Mouse (Mus musculus): ENCODE measurements around the gene Gapvd1. TPM values are rescaled to one million over a fixed set of nuclear protein-coding genes. Genes with fewer than 3 reads are reported as not detected.

Gapvd1 gene
- total RNA-seq, 2 experiments from 2014 or later = 45.7 to 48.1 TPM

GRCm38 (mm10) chr2:34727045-34727728 is 27.8 kb downstream of the Gapvd1 start:
- intact Hi-C loops (cut with DNase I) = no loop called here
- peak in 1 of 2 experiments; percentile 6 for DNase-seq

- DNase-seq = no peak
- intact Hi-C loops (cut with DNase I) = no loop called here
These were observed 29.8 kb downstream of the Gapvd1 start for GRCm38 (mm10) chr2:34725269-34725668.

GRCm38 (mm10) chr2:34718196-34718595 is 36.8 kb downstream of the Gapvd1 start:
- DNase-seq = no peak
- intact Hi-C loops (cut with DNase I) = no loop called here

DNA sequence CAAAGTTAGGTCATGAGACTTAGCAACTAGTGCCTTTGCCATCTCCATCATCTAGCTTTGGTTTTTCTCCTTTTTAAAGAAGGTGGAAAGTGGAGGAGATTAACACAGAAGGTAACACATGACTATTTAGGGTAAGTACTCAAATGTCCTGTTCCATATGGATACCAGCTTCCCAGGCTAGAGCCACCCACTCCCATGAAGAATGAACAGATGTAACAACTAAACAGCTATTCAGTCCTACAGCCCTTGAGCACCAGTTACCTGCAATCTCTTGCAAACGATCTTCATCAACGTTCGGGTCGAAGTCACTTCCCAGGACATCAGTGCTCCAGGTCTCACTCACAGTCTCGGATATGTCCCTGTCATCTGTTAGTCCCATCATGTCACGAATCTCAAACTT is 43.1 kb downstream of the Gapvd1 start:
- intact Hi-C loops (cut with DNase I) = no loop called here
- DNase-seq = no peak

- no peak for DNase-seq
- intact Hi-C loops (cut with DNase I) = no loop called here
These were observed 46.4 kb downstream of the Gapvd1 start for GRCm38 (mm10) chr2:34708675-34709074.

- DNase-seq = no peak
- intact Hi-C loops (cut with DNase I) = no loop called here
These were observed 58.4 kb downstream of the Gapvd1 start for GRCm38 (mm10) chr2:34696592-34696991.

DNA sequence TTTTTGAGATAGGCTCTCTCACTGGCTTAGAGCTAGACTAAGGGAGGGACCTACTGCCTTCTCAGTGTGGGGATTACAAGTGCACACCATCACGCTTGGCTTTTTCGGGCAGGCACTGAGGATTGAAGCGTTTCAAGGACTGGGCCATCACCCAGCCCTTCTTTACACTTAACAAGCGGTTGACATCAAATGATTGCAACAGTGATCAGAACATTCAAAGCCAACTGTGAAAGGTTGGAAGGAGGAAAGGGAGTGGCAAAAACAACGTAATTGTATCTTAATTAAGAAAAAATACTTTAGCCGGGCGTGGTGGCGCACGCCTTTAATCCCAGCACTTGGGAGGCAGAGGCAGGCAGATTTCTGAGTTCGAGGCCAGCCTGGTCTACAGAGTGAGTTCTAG is 62.2 kb downstream of the Gapvd1 start:
- intact Hi-C loops (cut with DNase I) = no loop called here
- DNase-seq = no peak

- intact Hi-C loops (cut with DNase I) = no loop called here
- DNase-seq = no peak
These were observed 70.8 kb downstream of the Gapvd1 start for GRCm38 (mm10) chr2:34684076-34684870.

GRCm38 (mm10) chr2:34677976-34678375 is 77.1 kb downstream of the Gapvd1 start:
- DNase-seq = no peak
- intact Hi-C loops (cut with DNase I) = loop anchor here (10.0 kb wide), 1 partner anchor 437 kb away; no protein-coding TSS in a partner anchor

DNA sequence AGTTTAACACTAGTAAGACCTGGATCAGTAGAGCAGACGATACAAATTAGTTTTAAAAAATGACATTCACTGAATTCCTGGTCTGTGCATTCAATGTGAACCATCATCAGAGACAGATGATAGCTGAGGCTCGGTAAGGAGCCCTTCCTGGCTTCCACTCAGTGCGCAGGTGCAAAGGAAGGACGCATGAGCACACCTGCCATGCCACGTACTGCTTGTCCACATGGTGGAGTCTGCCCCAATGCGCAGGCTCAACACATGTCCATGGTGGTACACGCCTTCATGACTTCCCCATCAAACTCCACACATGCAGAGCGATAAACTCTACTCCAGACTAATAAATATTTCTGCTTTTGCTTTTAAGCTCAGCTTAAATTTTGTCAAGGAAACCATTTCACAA is 78.0 kb downstream of the Gapvd1 start:
- intact Hi-C loops (cut with DNase I) = loop anchor here (10.0 kb wide), 1 partner anchor 438 kb away; no protein-coding TSS in a partner anchor
- no peak for DNase-seq

DNA sequence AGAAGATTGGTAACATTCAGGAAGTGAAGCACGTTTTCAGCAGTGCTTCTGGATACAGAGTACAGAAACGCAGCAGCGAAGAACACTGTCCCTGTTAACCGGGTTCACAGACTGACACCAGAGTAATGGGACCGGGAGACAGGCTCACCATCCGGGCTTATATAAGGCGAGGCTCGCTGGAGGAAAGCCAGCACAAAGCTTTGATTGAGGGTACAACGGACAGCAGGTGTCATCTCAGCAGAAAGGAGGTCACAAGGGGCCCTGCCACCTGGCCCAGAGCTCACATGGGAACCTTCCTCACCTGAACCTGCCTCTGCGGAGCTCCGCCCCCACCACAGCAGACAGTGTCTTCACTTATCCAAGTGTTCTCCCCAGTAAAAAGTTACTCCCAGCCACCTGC is 81.2 kb downstream of the Gapvd1 start:
- intact Hi-C loops (cut with DNase I) = loop anchor here (5.0 to 10.0 kb wide), 2 partner anchors 298 to 441 kb away; no protein-coding TSS in a partner anchor
- DNase-seq = no peak

DNA sequence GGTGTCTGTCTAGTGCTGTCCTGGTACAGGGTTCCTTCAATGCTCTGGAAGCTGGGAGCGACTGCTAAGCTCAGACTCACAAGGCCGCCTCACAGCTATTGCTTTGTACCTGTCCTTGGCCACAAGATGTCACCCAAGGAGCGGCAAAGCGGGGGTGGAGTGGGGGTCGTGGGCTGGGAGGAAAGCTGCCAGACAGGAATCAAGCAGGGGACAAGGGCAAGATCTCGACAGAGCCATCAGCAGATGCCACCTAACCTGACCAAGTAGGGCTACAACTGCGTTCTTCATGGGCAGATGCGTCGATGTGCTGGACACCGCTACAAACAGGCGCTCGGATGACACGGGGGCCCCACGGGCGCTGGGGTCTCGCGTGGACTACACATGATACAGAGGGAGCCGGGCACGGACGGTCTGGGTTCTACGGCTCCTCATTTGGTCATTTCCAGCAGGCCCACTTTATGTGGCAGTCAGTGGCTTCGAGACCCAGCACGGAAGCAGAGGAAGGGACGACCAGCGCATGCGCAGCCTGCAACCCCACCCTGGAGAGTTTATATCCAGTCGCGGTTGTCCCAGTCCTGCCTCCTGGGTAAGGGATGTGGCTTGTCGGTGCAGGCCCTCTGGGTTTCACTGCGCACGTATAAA is 83.5 kb downstream of the Gapvd1 start:
- intact Hi-C loops (cut with DNase I) = loop anchor here (5.0 to 10.0 kb wide), 2 partner anchors 301 to 443 kb away; no protein-coding TSS in a partner anchor
- DNase-seq = peak; percentile 48 to 60

DNA sequence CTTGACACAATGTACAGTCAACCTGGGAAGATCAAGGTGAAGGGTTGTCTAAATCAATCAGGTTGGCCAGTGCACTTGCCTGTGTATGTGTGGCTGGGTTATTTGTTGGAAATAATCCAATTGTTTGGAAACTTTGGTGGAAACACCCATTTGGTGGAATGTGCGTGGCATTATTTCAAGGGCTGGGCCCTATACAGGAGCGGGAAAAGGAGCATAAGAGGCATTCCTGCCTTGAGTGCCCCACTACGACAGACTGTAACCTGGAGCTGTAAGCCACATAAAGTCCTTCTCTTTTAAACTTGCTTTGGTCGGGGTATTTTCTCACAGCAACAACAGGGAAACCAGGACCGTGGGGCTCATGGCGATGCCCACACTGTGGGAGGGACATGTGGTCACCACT is 84.6 kb downstream of the Gapvd1 start:
- DNase-seq = no peak
- intact Hi-C loops (cut with DNase I) = loop anchor here (5.0 to 10.0 kb wide), 2 partner anchors 302 to 444 kb away; no protein-coding TSS in a partner anchor

GRCm38 (mm10) chr2:34669203-34669746 is 85.8 kb downstream of the Gapvd1 start:
- DNase-seq = peak; percentile 31 to 42
- intact Hi-C loops (cut with DNase I) = no loop called here

- intact Hi-C loops (cut with DNase I) = no loop called here
- DNase-seq = no peak
These were observed 86.4 kb downstream of the Gapvd1 start for GRCm38 (mm10) chr2:34668440-34669191.

GRCm38 (mm10) chr2:34667820-34668219 is 87.2 kb downstream of the Gapvd1 start:
- intact Hi-C loops (cut with DNase I) = no loop called here
- no peak for DNase-seq

DNA sequence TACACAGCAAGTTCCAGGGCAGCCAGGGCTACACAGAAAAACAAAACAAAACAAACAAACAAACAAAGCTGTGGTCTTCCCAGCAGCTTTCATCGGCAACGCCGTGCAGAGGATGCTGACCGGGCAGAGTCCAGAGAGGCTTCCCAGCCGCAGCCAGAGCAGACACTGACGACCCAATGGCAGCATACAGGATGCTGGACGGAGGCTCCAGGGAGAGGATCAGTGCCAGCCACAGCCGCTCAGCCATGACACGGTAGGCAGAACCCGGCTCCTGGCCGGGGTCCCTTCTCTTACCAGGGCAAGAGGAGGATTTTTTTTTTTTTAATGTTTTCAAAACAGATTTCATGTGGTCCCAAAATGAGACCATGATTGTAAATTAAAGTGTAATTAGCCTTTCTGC is 107.6 kb downstream of the Gapvd1 start:
- DNase-seq = no peak
- intact Hi-C loops (cut with DNase I) = loop anchor here (10.0 kb wide), 1 partner anchor 243 kb away; the partner anchor contains the start of gene Mapkap1

DNA sequence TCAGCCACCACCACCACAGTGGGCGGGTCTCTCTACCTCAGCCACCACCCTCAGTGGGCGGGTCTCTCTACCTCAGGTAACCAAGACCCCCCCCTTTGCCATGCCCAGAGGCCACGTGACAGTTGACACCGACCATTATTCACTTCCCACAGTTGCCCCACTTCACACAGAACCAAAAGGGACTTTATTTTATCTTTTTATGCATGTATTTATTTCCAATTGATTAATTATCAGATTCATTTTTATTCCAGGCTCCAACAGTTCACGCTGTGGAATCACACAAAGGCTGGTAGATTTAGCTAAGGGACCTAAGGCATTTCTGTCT is 108.5 kb downstream of the Gapvd1 start:
- intact Hi-C loops (cut with DNase I) = loop anchor here (10.0 kb wide), 1 partner anchor 242 kb away; the partner anchor contains the start of gene Mapkap1
- no peak for DNase-seq

GRCm38 (mm10) chr2:34645851-34646540 is 109.0 kb downstream of the Gapvd1 start:
- intact Hi-C loops (cut with DNase I) = loop anchor here (10.0 kb wide), 1 partner anchor 241 kb away; the partner anchor contains the start of gene Mapkap1
- peak; percentile 54 to 71 for DNase-seq
